Mouse (Mus musculus) heart, adult 2 months (tissue): ENCODE measurements at regions not wholly inside any gene's neighbourhood (a gene's known extent, or its start where the extent isn't known, plus 50 kb on each side); places are given as distances from the start of the nearest gene placed in this dataset.

Experiments used
- CTCF ChIP-seq: fragments of 200-600 bp; IDR thresholded peaks from 2 replicates; pipeline ENCODE4 v1.8.1; 2022; ENCODE audit warnings: antibody characterized with exemption, mild to moderate bottlenecking, moderate library complexity
- EP300 ChIP-seq: fragments of 200-500 bp; IDR thresholded peaks from 2 replicates; pipeline ENCODE4 v1.6.1; 2011; ENCODE audit warnings: low read depth, low read length, control low read depth; ENCODE audit not compliant: insufficient read depth

GRCm38 (mm10) chr15:51592511-51593498 lies 2291.9 kb upstream of the Gm7489 start:
- TF ChIP-seq CTCF (no peak), EP300 (0 out of 2 replicates have a peak, but pooled peaks have one; percentile 70)
